Mouse (Mus musculus) Muller cell, postnatal 12 days (primary cell): ENCODE data around the gene Fabp7.

Source experiments
- DNase-seq: peaks from one replicate; pipeline ENCODE4 v3.0.0-alpha.2; 2015; ENCODE audit errors: inconsistent ontology term

Gene Fabp7

GRCm38 (mm10) chr10:57807754-57808153 lies 23.1 kb downstream of the Fabp7 start:
- no peak for DNase-seq

GRCm38 (mm10) chr10:57812161-57812856 lies 27.6 kb downstream of the Fabp7 start:
- no peak for DNase-seq

GRCm38 (mm10) chr10:57814295-57814694 lies 29.6 kb downstream of the Fabp7 start:
- no peak for DNase-seq

GRCm38 (mm10) chr10:57815869-57816268 lies 31.2 kb downstream of the Fabp7 start:
- no peak for DNase-seq

- no peak for DNase-seq
These were observed 34.5 kb downstream of the Fabp7 start for GRCm38 (mm10) chr10:57819209-57819608.

GRCm38 (mm10) chr10:57822473-57822872 lies 37.8 kb downstream of the Fabp7 start:
- no peak for DNase-seq

GRCm38 (mm10) chr10:57828649-57829048 lies 44.0 kb downstream of the Fabp7 start:
- DNase-seq = no peak

- no peak for DNase-seq
These were observed 44.9 kb downstream of the Fabp7 start for GRCm38 (mm10) chr10:57829621-57830020.

- no peak for DNase-seq
These were observed 50.4 kb downstream of the Fabp7 start for GRCm38 (mm10) chr10:57835094-57835493.

- DNase-seq = no peak
These were observed 51.3 kb downstream of the Fabp7 start for GRCm38 (mm10) chr10:57835982-57836381.
